Mouse (Mus musculus): ENCODE data around the gene Ripor1.

- no peak for TF ChIP-seq CTCF (IDR thresholded peaks at IDR 0.05; ENCODE audit: borderline replicate concordance, control insufficient read depth, extremely low read depth, insufficient read depth, low read length, poor library complexity)
- no peak for TF ChIP-seq POLR2A (IDR thresholded peaks at IDR 0.05; ENCODE audit: control insufficient read depth, extremely low read depth, insufficient read depth, low read length, poor library complexity)
These were observed 34.8 kb downstream of the Ripor1 start for GRCm38 (mm10) chr8:105639835-105640234.
